ENCODE assay signal across 9 mouse cellular contexts in the genomic region with DNA sequence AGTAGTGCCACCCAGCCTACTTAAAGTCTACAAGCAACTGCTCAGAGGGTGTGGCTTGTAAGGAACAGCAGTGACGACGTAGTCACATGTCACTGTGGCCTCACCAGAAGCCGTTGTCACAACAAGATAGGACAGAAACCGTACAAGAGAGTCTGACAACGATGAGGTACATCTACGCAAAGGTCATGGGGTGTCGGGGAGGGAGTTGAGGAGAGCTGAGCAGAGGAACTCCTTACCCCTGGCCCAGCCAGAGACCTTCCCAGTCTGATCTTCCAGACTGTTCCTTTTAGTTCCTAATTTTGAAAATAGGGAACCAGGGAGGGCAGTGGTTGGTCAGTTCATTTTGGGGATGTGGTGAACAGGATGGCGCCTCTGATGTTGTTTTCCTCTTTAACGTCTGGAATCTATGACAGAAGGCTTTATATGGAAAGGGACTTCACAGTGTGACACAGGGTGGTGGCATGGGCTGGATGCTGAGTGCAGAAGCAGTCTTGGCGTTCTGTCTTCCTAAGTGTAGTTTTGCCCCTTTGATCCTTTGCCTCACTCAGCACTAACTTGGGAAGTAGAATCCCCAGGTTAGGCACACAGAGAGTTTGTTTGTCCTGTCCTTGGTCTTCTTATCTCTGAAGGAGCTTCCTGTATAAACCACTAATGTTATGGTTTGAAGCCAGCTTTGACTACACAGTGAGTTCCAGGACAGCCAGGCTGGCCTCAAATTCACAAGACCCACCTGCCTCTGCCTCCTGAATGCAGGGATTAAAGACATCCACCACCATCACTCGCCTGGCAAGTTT.
DNase-seq lines count a peak whose midpoint lies in the region; ATAC-seq lines count a peak whose summit lies in the region.
"Had no signal": no experiment of that assay in that cellular context is flagged by ENCODE, and none has a peak within 500 bp of the region (broad histone marks: within the 10 kb centered on the region; RNA-seq: fewer than 3 reads in every experiment).

No protein-coding gene starts in this region.

- H3K27me3 ChIP-seq in heart, embryonic 12.5 days (replicated peaks): no peaks in the 10 kb centered on the region
- H3K27me3 ChIP-seq in heart, embryonic 11.5 days (ENCODE audit: control insufficient read depth, insufficient read depth, low read length): no peaks in the 10 kb centered on the region
- no peaks in the 10 kb centered on the region for H3K27me3 ChIP-seq in liver, embryonic 12.5 days (replicated peaks)

- no peak overlapping the region for H3K4me3 ChIP-seq in heart, embryonic 12.5 days
- H3K4me3 ChIP-seq in heart, embryonic 11.5 days (ENCODE audit: low read depth, low read length): no peak overlapping the region
- peak overlapping the region; percentile 47 for H3K4me3 ChIP-seq in liver, embryonic 12.5 days

- H3K4me1 ChIP-seq in heart, embryonic 12.5 days (replicated peaks): peaks cover 55% of the 10 kb centered on the region
- H3K4me1 ChIP-seq in heart, embryonic 11.5 days (ENCODE audit: control insufficient read depth, insufficient read depth, low read length): peaks cover 42% of the 10 kb centered on the region
- H3K4me1 ChIP-seq in liver, embryonic 12.5 days: peaks cover 76% of the 10 kb centered on the region

- H3K27ac ChIP-seq in heart, embryonic 12.5 days (ENCODE audit: poor library complexity, severe bottlenecking): no peak overlapping the region
- no peak overlapping the region for H3K27ac ChIP-seq in heart, embryonic 11.5 days (ENCODE audit: low read depth, low read length)
- peak overlapping the region; percentile 84 for H3K27ac ChIP-seq in liver, embryonic 12.5 days

- peak; percentile 49 for ATAC-seq in heart, embryonic 12.5 days (ENCODE audit: insufficient number of reproducible peaks, low FRiP score)
- no peak; the same call in 1 of the 2 replicates for ATAC-seq in heart, embryonic 11.5 days (replicated peaks; ENCODE audit: insufficient number of reproducible peaks, low FRiP score, low TSS enrichment)
- peak; percentile 92 for ATAC-seq in liver, embryonic 12.5 days
- ATAC-seq: inflammation-experienced regulatory T-cells, adult 6 months had no signal

- no peaks in the 10 kb centered on the region for H3K9me3 ChIP-seq in heart, embryonic 12.5 days (replicated peaks)
- H3K9me3 ChIP-seq in heart, embryonic 11.5 days (replicated peaks; ENCODE audit: control insufficient read depth, low read length): no peaks in the 10 kb centered on the region
- H3K9me3 ChIP-seq in liver, embryonic 12.5 days (replicated peaks): no peaks in the 10 kb centered on the region

- H3K9ac ChIP-seq in heart, embryonic 12.5 days: no peak overlapping the region
- no peak overlapping the region for H3K9ac ChIP-seq in heart, embryonic 11.5 days (ENCODE audit: low read depth, low read length)
- peak overlapping the region; percentile 55 for H3K9ac ChIP-seq in liver, embryonic 12.5 days

- 54% methylated on average over 11 of the region's 11 CpGs for WGBS in heart, embryonic 12.5 days
- 57% methylated on average over 11 of the region's 11 CpGs for WGBS in heart, embryonic 11.5 days (ENCODE audit: insufficient replicate concordance)
- WGBS in liver, embryonic 12.5 days (ENCODE audit: insufficient replicate concordance): 31% methylated on average over 11 of the region's 11 CpGs

- H3K4me2 ChIP-seq in heart, embryonic 12.5 days: no peak overlapping the region
- H3K4me2 ChIP-seq in heart, embryonic 11.5 days: no peak overlapping the region
- H3K4me2 ChIP-seq in liver, embryonic 12.5 days: peak overlapping the region; percentile 65

- peak; percentile 44 for DNase-seq in c-Kit-negative CD71-positive TER-119-positive erythroid progenitor cells, embryonic 14.5 days (ENCODE audit: low read depth, low spot score)
- DNase-seq in monocyte, adult 2 months (ENCODE audit: low read depth in 1 of 2, low spot score in 2 of 2): peak; percentile 80 to 84
- DNase-seq in cerebellum, postnatal 14 days: no peak
- no peak for DNase-seq in thymus, postnatal 0 days (ENCODE audit: low spot score)
- DNase-seq in testis, postnatal 14 days (ENCODE audit: low spot score): no peak

- H3K36me3 ChIP-seq in heart, embryonic 12.5 days: no peaks in the 10 kb centered on the region
- no peaks in the 10 kb centered on the region; the same call in 1 of the 2 replicates for H3K36me3 ChIP-seq in heart, embryonic 11.5 days (ENCODE audit: control insufficient read depth, insufficient read depth, low read length)
- peaks cover 3% of the 10 kb centered on the region; the same call in 1 of the 2 replicates for H3K36me3 ChIP-seq in liver, embryonic 12.5 days

Comparison
In these comparisons a context has a peak if more than half of its experiments do, and no peak if none do; other contexts are left out.
1. DNase-seq: peak in c-Kit-negative CD71-positive TER-119-positive erythroid progenitor cells, embryonic 14.5 days (single experiment) and monocyte, adult 2 months (2 of 2); none in cerebellum, postnatal 14 days (0 of 2), thymus, postnatal 0 days (single experiment) and testis, postnatal 14 days (single experiment).